Mouse (Mus musculus) lung, postnatal 0 days (tissue): ENCODE measurements around the gene Mafg.

ENCODE experiments used
- CTCF ChIP-seq: IDR thresholded peaks from 2 replicates; pipeline ENCODE4 v1.5.1; 2016; ENCODE audit warnings: antibody characterized with exemption, mild to moderate bottlenecking
- EP300 ChIP-seq: IDR thresholded peaks from 2 replicates; pipeline ENCODE4 v1.6.1; 2016; ENCODE audit warnings: antibody characterized with exemption, mild to moderate bottlenecking, control low read depth

- TF ChIP-seq CTCF (no peak), EP300 (no peak)
Measured at GRCm38 (mm10) chr11:120628601-120629340, 4.6 kb downstream of the Mafg start.
